Mouse (Mus musculus) olfactory bulb, adult 2 months (tissue): ENCODE measurements around the gene Borcs7.

Experiments
- CTCF ChIP-seq: fragments of 200-500 bp; IDR thresholded peaks from 2 replicates; pipeline ENCODE4 v1.5.1; 2012; ENCODE audit warnings: low read depth, mild to moderate bottlenecking, low read length, moderate library complexity; ENCODE audit not compliant: insufficient read depth
- POLR2A ChIP-seq: fragments of 200-500 bp; IDR thresholded peaks from 2 replicates; pipeline ENCODE4 v1.6.1; 2012; ENCODE audit warnings: mild to moderate bottlenecking, low read depth, low read length, moderate library complexity; ENCODE audit not compliant: insufficient read depth

DNA sequence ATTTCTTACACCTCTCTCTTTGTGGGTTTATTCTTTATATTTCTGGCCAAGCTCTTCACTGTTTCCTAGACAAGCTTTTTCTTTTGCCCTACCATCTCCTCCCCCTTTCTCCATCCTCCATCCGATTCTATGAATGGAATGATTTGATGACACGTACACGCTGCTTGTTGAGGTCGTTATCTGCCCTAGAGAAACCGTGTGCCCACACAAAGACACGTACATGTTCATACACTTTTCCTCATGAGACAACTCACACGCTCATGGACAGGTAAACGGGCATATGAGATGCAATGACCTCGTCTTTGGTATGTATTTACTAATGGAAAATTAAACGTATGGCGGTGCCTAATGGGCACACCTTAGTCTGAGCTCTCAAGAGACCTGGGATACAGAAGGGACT is 681 bp downstream of the Borcs7 start:
- TF ChIP-seq CTCF (no peak), POLR2A (no peak)
